Mouse (Mus musculus) CH12.LX (cell line): ENCODE measurements around the gene Plxna2. TPM values are rescaled to one million over a fixed set of nuclear protein-coding genes. Genes with fewer than 3 reads are reported as not detected.

Experiments used
- DNase-seq: peaks from one replicate; pipeline ENCODE4 v3.0.0-alpha.2; 2013; ENCODE audit errors: extremely low read depth
- H3K27ac ChIP-seq: 2 replicates; pipeline ENCODE4 v1.5.1; 2012; ENCODE audit warnings: low read depth, mild to moderate bottlenecking, control low read depth, moderate library complexity; ENCODE audit not compliant: insufficient read depth
- H3K27me3 ChIP-seq: replicated peaks from 2 replicates; pipeline ENCODE3; 2012; ENCODE audit warnings: inconsistent platforms
- H3K36me3 ChIP-seq, 2 experiments: replicated peaks in 1 of 2; 2 replicates each; pipeline versions ENCODE3 to v1.6.1; 2012; ENCODE audit warnings: inconsistent platforms in 1 of 2, low read length in 1 of 2, mild to moderate bottlenecking in 1 of 2, mixed read lengths in 1 of 2, moderate library complexity in 1 of 2; ENCODE audit not compliant: control insufficient read depth in 1 of 2, insufficient read depth in 1 of 2
- H3K4me1 ChIP-seq, 2 experiments: 2 replicates each; pipeline ENCODE4 v1.6.1; 2012; ENCODE audit warnings: inconsistent platforms in 1 of 2, moderate library complexity in 1 of 2; ENCODE audit not compliant: insufficient read depth in 2 of 2, control insufficient read depth in 1 of 2
- H3K4me2 ChIP-seq: 2 replicates; pipeline ENCODE4 v1.6.1; 2012; ENCODE audit warnings: low read depth, mild to moderate bottlenecking, control low read depth; ENCODE audit not compliant: poor library complexity, insufficient read depth, severe bottlenecking
- H3K4me3 ChIP-seq, 3 experiments: fragments of 150-350 bp in 1 of 3; sonication (generic) in 1 of 3; replicated peaks in 1 of 3; 2 replicates each; pipeline versions ENCODE3 to v1.5.1; 2011 to 2012; ENCODE audit warnings: low read depth in 2 of 3, low read length in 2 of 3, mild to moderate bottlenecking in 2 of 3, moderate library complexity in 2 of 3, control low read depth in 1 of 3, improper control_type of control experiment in 1 of 3, inconsistent platforms in 1 of 3, mixed read lengths in 1 of 3; ENCODE audit not compliant: poor library complexity in 1 of 3
- H3K79me2 ChIP-seq: replicated peaks from 2 replicates; pipeline ENCODE4 v1.6.1; 2012; ENCODE audit warnings: mild to moderate bottlenecking, moderate library complexity; ENCODE audit not compliant: control insufficient read depth, poor library complexity, insufficient read depth, severe bottlenecking; ENCODE audit errors: extremely low read depth
- H3K9ac ChIP-seq: 2 replicates; pipeline ENCODE4 v1.6.1; 2012; ENCODE audit warnings: low read depth, mild to moderate bottlenecking, control low read depth, moderate library complexity; ENCODE audit not compliant: insufficient read depth
- H3K9me3 ChIP-seq: replicated peaks from 2 replicates; pipeline ENCODE3; 2012; ENCODE audit warnings: low read length, inconsistent platforms, mixed read lengths
- CHD1 ChIP-seq: IDR thresholded peaks from 2 replicates; pipeline ENCODE4 v1.6.1; 2012; ENCODE audit warnings: low read depth, low read length, improper control_type of control experiment, inconsistent platforms
- CHD2 ChIP-seq: IDR thresholded peaks from 2 replicates; pipeline ENCODE4 v1.6.1; 2011; ENCODE audit warnings: low read length, improper control_type of control experiment
- ETS1 ChIP-seq: conservative IDR thresholded peaks from 2 replicates; pipeline ENCODE4 v1.6.1; 2012; ENCODE audit warnings: low read depth, mild to moderate bottlenecking, inconsistent platforms, low read length, improper control_type of control experiment, moderate library complexity
- KAT2A ChIP-seq: IDR thresholded peaks from 2 replicates; pipeline ENCODE4 v1.6.1; 2012; ENCODE audit warnings: low read length, improper control_type of control experiment, inconsistent platforms; ENCODE audit not compliant: insufficient replicate concordance
- MAFK ChIP-seq: IDR thresholded peaks from 2 replicates; pipeline ENCODE4 v1.6.1; 2011; ENCODE audit warnings: low read length, improper control_type of control experiment; ENCODE audit not compliant: insufficient replicate concordance
- MAZ ChIP-seq: IDR thresholded peaks from 2 replicates; pipeline ENCODE4 v1.6.1; 2012; ENCODE audit warnings: low read depth, mild to moderate bottlenecking, inconsistent platforms, low read length, improper control_type of control experiment, moderate library complexity
- MXI1 ChIP-seq: IDR thresholded peaks from 2 replicates; pipeline ENCODE4 v1.6.1; 2011; ENCODE audit warnings: mild to moderate bottlenecking, low read depth, low read length, improper control_type of control experiment
- NELFE ChIP-seq: IDR thresholded peaks from 2 replicates; pipeline ENCODE4 v1.6.1; 2011; ENCODE audit warnings: low read depth, low read length, improper control_type of control experiment
- PAX5 ChIP-seq: IDR thresholded peaks from 2 replicates; pipeline ENCODE4 v1.6.1; 2012; ENCODE audit warnings: low read length, inconsistent platforms, mixed read lengths
- RAD21 ChIP-seq: IDR thresholded peaks from 2 replicates; pipeline ENCODE4 v1.6.1; 2011; ENCODE audit warnings: low read depth, mild to moderate bottlenecking, low read length, improper control_type of control experiment, moderate library complexity
- RCOR1 ChIP-seq: conservative IDR thresholded peaks from 2 replicates; pipeline ENCODE4 v1.6.1; 2012; ENCODE audit warnings: low read depth, mild to moderate bottlenecking, inconsistent platforms, low read length, improper control_type of control experiment
- SIN3A ChIP-seq: IDR thresholded peaks from 2 replicates; pipeline ENCODE4 v1.6.1; 2012; ENCODE audit warnings: low read length, improper control_type of control experiment, inconsistent platforms
- SMC3 ChIP-seq: IDR thresholded peaks from 2 replicates; pipeline ENCODE4 v1.6.1; 2011; ENCODE audit warnings: low read depth, low read length, improper control_type of control experiment
- TBP ChIP-seq: conservative IDR thresholded peaks from 2 replicates; pipeline ENCODE4 v1.6.1; 2011; ENCODE audit warnings: low read depth, low read length, improper control_type of control experiment
- TCF12 ChIP-seq: IDR thresholded peaks from 2 replicates; pipeline ENCODE4 v1.6.1; 2014; ENCODE audit warnings: low read depth, mild to moderate bottlenecking, inconsistent platforms, low read length, improper control_type of control experiment
- USF2 ChIP-seq: conservative IDR thresholded peaks from 2 replicates; pipeline ENCODE4 v1.6.1; 2011; ENCODE audit warnings: low read depth, low read length, improper control_type of control experiment
- ZKSCAN1 ChIP-seq: IDR thresholded peaks from 2 replicates; pipeline ENCODE4 v1.6.1; 2012; ENCODE audit warnings: low read depth, inconsistent platforms, low read length, improper control_type of control experiment, borderline replicate concordance
- dilution Hi-C: fragments of 300-500 bp; cut with MboI; formaldehyde crosslinking; loops from 2 replicates; pipeline ENCODE4 v1.14.3; 2020; ENCODE audit warnings: low sequenced_read_pairs; ENCODE audit not compliant: extremely low pct_unique_long_range_greater_than_20kb, extremely low pct_ligation_motif_present
- in situ Hi-C: fragments of 300-500 bp; cut with MboI; formaldehyde crosslinking; loops from 3 replicates; pipeline ENCODE4 v1.14.3; 2019; ENCODE audit warnings: low sequenced_read_pairs, low pct_ligation_motif_present, low pct_unique_long_range_greater_than_20kb, mixed read lengths
- polyA plus RNA-seq: library from polyadenylated mRNA; unstranded; fragments of >175 nt; gene quantifications from 2 replicates; pipeline ENCODE4 v1.2.1, GENCODE M21; 2012; ENCODE audit warnings: low read depth; ENCODE audit not compliant: insufficient read length
- total RNA-seq, 2 experiments: library from RNA; depleted of rRNA; stranded (reverse); fragments of 300-350 nt in 1 of 2; fragments of >200 nt in 1 of 2; gene quantifications; 2 replicates each; pipeline ENCODE4 v1.2.3; 2012 to 2014

Gene Plxna2
- total and polyA plus RNA-seq, 3 experiments, result 0.04 to 0.05 (median 0.04) TPM

- no peak overlapping the region for H3K4me2 ChIP-seq
- H3K9ac ChIP-seq, result no peak overlapping the region
- H3K9me3 ChIP-seq, result no peaks in the 10 kb centered on the region
- peaks cover 0 to 3% of the 10 kb centered on the region in 2 experiments; a peak in 2 of 4 replicates for H3K4me1 ChIP-seq
- DNase-seq, result no peak
- no peak overlapping the region for H3K27ac ChIP-seq
- in situ Hi-C loops, result loop anchor here (25.0 kb wide), 1 partner anchor 180 kb away; no protein-coding TSS in a partner anchor
- H3K79me2 ChIP-seq, result no peaks in the 10 kb centered on the region
- TF ChIP-seq CHD1, result no peak
- TF ChIP-seq ZKSCAN1, result no peak
- TF ChIP-seq CHD2, result no peak
- no peak for TF ChIP-seq SMC3
- no peak for TF ChIP-seq TBP
- no peak for TF ChIP-seq USF2
- no peak for TF ChIP-seq MAZ
- no peak for TF ChIP-seq ETS1
- no peak for TF ChIP-seq MAFK
- TF ChIP-seq PAX5, result no peak
- TF ChIP-seq MXI1, result no peak
- TF ChIP-seq KAT2A, result no peak
- TF ChIP-seq SIN3A, result no peak
- TF ChIP-seq RCOR1, result no peak
- TF ChIP-seq, all 38 proteins: peak for 0
- no peak overlapping the region for H3K4me3 ChIP-seq
- H3K36me3 ChIP-seq, result no peaks in the 10 kb centered on the region
- dilution Hi-C loops, result no loop called here
- no peaks in the 10 kb centered on the region for H3K27me3 ChIP-seq
Measured at GRCm38 (mm10) chr1:194632029-194632428, 14.0 kb downstream of the Plxna2 start.

GRCm38 (mm10) chr1:194635411-194635810 is 17.4 kb downstream of the Plxna2 start:
- dilution Hi-C loops, result no loop called here
- H3K4me2 ChIP-seq, result no peak overlapping the region
- no peak for TF ChIP-seq RAD21
- no peak for TF ChIP-seq NELFE
- no peak for TF ChIP-seq CHD1
- TF ChIP-seq TCF12, result no peak
- TF ChIP-seq, all 38 proteins: peak for 0
- H3K9ac ChIP-seq, result no peak overlapping the region
- H3K9me3 ChIP-seq, result no peaks in the 10 kb centered on the region
- H3K36me3 ChIP-seq, result no peaks in the 10 kb centered on the region
- in situ Hi-C loops, result loop anchor here (25.0 kb wide), 1 partner anchor 177 kb away; no protein-coding TSS in a partner anchor
- H3K27ac ChIP-seq, result no peak overlapping the region
- no peaks in the 10 kb centered on the region for H3K79me2 ChIP-seq
- no peak for DNase-seq
- no peaks in the 10 kb centered on the region for H3K27me3 ChIP-seq
- H3K4me1 ChIP-seq, result no peaks in the 10 kb centered on the region
- H3K4me3 ChIP-seq, result no peak overlapping the region
